Mouse (Mus musculus) bone marrow macrophage, adult 2 months (primary cell): ENCODE measurements around the gene Gm10401.

Experiments
- CTCF ChIP-seq: IDR thresholded peaks from 2 replicates; pipeline ENCODE4 v1.5.1; 2012; ENCODE audit warnings: low read depth, mild to moderate bottlenecking, low read length, moderate library complexity
- POLR2A ChIP-seq: IDR thresholded peaks from 2 replicates; pipeline ENCODE4 v1.6.1; 2012; ENCODE audit warnings: mild to moderate bottlenecking, low read depth, low read length, borderline replicate concordance

GRCm38 (mm10) chr5:115052546-115052945, 45.5 kb downstream of the Gm10401 start:
- TF ChIP-seq POLR2A (no peak), CTCF (no peak)
